Mouse (Mus musculus): ENCODE measurements at regions not wholly inside any gene's neighbourhood (a gene's known extent, or its start where the extent isn't known, plus 50 kb on each side); places are given as distances from the start of the nearest gene placed in this dataset.
A peak's percentile ranks its signal among the peaks of the same experiment; 100 is the strongest.

DNA sequence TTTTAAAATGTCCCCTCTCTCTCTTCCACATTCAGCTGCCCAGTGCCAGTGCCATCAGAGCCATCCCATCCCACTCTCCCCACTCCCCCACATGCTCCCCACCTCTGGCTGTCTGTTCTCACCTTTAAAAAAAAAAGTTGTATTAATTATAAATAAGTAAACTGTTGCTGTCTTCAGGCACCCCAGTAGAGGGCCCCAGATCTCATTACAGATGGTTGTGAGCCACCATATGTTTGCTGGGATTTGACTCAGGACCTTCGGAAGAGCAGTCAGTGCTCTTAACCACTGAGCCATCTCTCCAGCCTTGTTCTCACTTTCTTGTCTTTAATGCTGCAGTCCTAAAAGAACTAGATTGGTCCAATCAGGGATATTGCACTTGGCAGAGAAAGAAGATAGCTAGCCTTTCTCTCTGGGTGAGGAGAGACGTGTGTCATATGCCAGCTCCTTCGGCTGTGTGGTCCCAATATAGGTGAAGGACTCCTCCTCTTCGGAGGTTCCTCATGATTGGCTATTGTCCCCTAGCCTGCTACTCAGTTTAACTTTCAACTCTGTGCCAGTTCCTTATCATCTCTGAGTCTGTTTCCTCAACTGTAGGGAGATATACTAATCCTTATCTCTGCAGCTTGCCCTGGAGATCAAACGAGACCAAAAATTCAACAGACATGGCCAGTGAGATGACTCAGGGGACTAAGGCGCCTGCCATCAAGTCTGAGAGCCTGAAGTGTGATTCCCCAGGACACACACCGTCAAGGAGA lies 66.8 kb upstream of the Usp24 start:
- H3K9ac ChIP-seq (ENCODE audit: low read depth, low read length) = no peak overlapping the region
- H3K4me2 ChIP-seq (ENCODE audit: low read depth, low read length) = no peak overlapping the region
- no peak overlapping the region for H3K4me3 ChIP-seq (ENCODE audit: low read depth, low read length)
- ATAC-seq (ENCODE audit: low read depth) (no peak), DNase-seq (ENCODE audit: low spot score) (no peak)
- no peaks in the 10 kb centered on the region for H3K4me1 ChIP-seq (ENCODE audit: control insufficient read depth, insufficient read depth, low read length)
- no peak overlapping the region for H3K27ac ChIP-seq (replicated peaks; ENCODE audit: low read depth, low read length)
- no peaks in the 10 kb centered on the region for H3K9me3 ChIP-seq (ENCODE audit: control insufficient read depth, low read length)
- no peaks in the 10 kb centered on the region for H3K27me3 ChIP-seq (replicated peaks; ENCODE audit: control insufficient read depth, insufficient read depth, low read length)
- H3K36me3 ChIP-seq (ENCODE audit: control insufficient read depth, insufficient read depth, low read length) = no peaks in the 10 kb centered on the region
- WGBS = 82% methylated on average over 7 of the region's 7 CpGs

DNA sequence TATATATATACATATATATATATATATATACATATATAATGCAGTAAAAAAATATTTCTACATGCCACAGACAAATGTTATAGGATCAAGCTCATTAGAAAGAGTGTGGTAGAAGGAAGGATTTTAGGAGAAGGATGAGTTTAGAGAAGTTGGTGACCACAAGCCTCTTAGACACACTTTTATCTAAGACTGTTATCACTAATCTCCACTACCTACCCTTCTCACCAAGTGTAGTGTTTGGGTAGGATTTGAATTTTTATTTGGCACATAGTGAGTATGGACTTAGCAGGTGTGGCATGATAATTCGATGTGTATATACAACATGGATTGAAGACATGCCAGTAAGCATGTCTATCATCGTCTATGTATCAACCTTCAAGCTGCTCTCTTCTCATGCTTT lies 66.0 kb upstream of the Usp24 start:
- H3K9ac ChIP-seq (ENCODE audit: low read depth, low read length) = no peak overlapping the region
- no peak overlapping the region for H3K27ac ChIP-seq (replicated peaks; ENCODE audit: low read depth, low read length)
- DNase-seq (ENCODE audit: low spot score) (no peak), ATAC-seq (ENCODE audit: low read depth) (no peak)
- WGBS = 89% methylated on average over 2 of the region's 2 CpGs
- H3K36me3 ChIP-seq (ENCODE audit: control insufficient read depth, insufficient read depth, low read length) = no peaks in the 10 kb centered on the region
- no peak overlapping the region for H3K4me2 ChIP-seq (ENCODE audit: low read depth, low read length)
- H3K27me3 ChIP-seq (replicated peaks; ENCODE audit: control insufficient read depth, insufficient read depth, low read length) = no peaks in the 10 kb centered on the region
- no peaks in the 10 kb centered on the region for H3K9me3 ChIP-seq (ENCODE audit: control insufficient read depth, low read length)
- H3K4me3 ChIP-seq (ENCODE audit: low read depth, low read length) = no peak overlapping the region
- no peaks in the 10 kb centered on the region for H3K4me1 ChIP-seq (ENCODE audit: control insufficient read depth, insufficient read depth, low read length)

GRCm38 (mm10) chr4:106251430-106251829 lies 64.6 kb upstream of the Usp24 start:
- WGBS = 88% methylated on average over 1 of the region's 1 CpGs
- Histone ChIP-seq H3K9me3 (ENCODE audit: control insufficient read depth, low read length) (no peaks in the 10 kb centered on the region), H3K4me2 (ENCODE audit: low read depth, low read length) (no peak overlapping the region), H3K27me3 (replicated peaks; ENCODE audit: control insufficient read depth, insufficient read depth, low read length) (no peaks in the 10 kb centered on the region), H3K36me3 (ENCODE audit: control insufficient read depth, insufficient read depth, low read length) (no peaks in the 10 kb centered on the region), H3K27ac (replicated peaks; ENCODE audit: low read depth, low read length) (no peak overlapping the region), H3K4me3 (ENCODE audit: low read depth, low read length) (no peak overlapping the region), H3K4me1 (ENCODE audit: control insufficient read depth, insufficient read depth, low read length) (peaks cover 4% of the 10 kb centered on the region; the same call in 1 of the 2 replicates), H3K9ac (ENCODE audit: low read depth, low read length) (no peak overlapping the region)
- DNase-seq (ENCODE audit: low spot score) (no peak), ATAC-seq (ENCODE audit: low read depth) (no peak)

- Histone ChIP-seq H3K9me3 (ENCODE audit: control insufficient read depth, low read length) (no peaks in the 10 kb centered on the region), H3K27me3 (replicated peaks; ENCODE audit: control insufficient read depth, insufficient read depth, low read length) (no peaks in the 10 kb centered on the region), H3K4me3 (ENCODE audit: low read depth, low read length) (no peak overlapping the region), H3K36me3 (ENCODE audit: control insufficient read depth, insufficient read depth, low read length) (no peaks in the 10 kb centered on the region), H3K9ac (ENCODE audit: low read depth, low read length) (no peak overlapping the region), H3K4me1 (ENCODE audit: control insufficient read depth, insufficient read depth, low read length) (peaks cover 6% of the 10 kb centered on the region; the same call in 1 of the 2 replicates), H3K4me2 (ENCODE audit: low read depth, low read length) (no peak overlapping the region), H3K27ac (replicated peaks; ENCODE audit: low read depth, low read length) (no peak overlapping the region)
- ATAC-seq (ENCODE audit: low read depth) = no peak
- 90% methylated on average over 6 of the region's 6 CpGs for WGBS
- DNase-seq (ENCODE audit: low spot score) = no peak
Observed at GRCm38 (mm10) chr4:106252946-106253345, 63.1 kb upstream of the Usp24 start.

DNA sequence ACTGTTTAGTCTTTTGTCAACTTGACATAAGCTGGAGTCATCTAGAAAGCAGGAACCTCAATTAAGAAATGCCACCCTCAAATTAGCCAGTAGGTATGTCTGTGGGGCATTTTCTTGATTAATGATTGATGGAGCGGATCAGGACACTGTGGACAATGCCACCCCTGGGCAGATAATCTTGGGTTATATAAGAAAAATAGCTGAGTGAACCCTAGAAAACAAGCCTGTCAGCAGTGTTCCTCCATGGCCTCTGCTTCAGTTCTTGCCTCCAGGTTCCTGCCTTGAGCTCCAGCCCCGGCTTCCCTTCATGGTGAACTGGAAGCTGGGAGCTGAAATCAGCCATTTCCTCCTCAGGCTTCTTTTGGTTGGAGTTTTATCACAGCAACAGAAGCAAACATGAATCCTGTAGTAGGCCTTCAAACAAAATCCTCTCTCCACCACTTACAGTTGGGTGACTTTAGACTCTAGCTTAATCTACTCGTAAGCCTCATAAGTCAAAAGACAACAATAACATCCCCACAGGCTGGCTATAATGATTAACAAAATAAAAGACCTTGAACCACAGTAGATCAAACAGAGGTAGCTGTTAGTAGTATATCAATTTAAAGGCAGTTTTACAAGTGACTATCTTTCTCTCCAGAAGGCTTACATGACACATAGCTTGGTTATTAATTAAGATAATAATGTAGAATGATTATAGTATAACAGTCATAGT lies 61.1 kb upstream of the Usp24 start:
- no peak for DNase-seq (ENCODE audit: low spot score)
- H3K4me1 ChIP-seq (ENCODE audit: control insufficient read depth, insufficient read depth, low read length) = peaks cover 6% of the 10 kb centered on the region; the same call in 1 of the 2 replicates
- H3K27ac ChIP-seq (replicated peaks; ENCODE audit: low read depth, low read length) = no peak overlapping the region
- H3K9me3 ChIP-seq (ENCODE audit: control insufficient read depth, low read length) = no peaks in the 10 kb centered on the region
- no peak overlapping the region for H3K4me2 ChIP-seq (ENCODE audit: low read depth, low read length)
- no peak overlapping the region for H3K4me3 ChIP-seq (ENCODE audit: low read depth, low read length)
- no peak overlapping the region for H3K9ac ChIP-seq (ENCODE audit: low read depth, low read length)
- H3K36me3 ChIP-seq (ENCODE audit: control insufficient read depth, insufficient read depth, low read length) = no peaks in the 10 kb centered on the region
- no peak for ATAC-seq (ENCODE audit: low read depth)
- WGBS = 75% methylated on average over 3 of the region's 3 CpGs
- no peaks in the 10 kb centered on the region for H3K27me3 ChIP-seq (replicated peaks; ENCODE audit: control insufficient read depth, insufficient read depth, low read length)

- no peaks in the 10 kb centered on the region for H3K9me3 ChIP-seq (ENCODE audit: control insufficient read depth, low read length)
- no peak overlapping the region for H3K9ac ChIP-seq (ENCODE audit: low read depth, low read length)
- no peak overlapping the region for H3K4me3 ChIP-seq (ENCODE audit: low read depth, low read length)
- peaks cover 6% of the 10 kb centered on the region; the same call in 1 of the 2 replicates for H3K4me1 ChIP-seq (ENCODE audit: control insufficient read depth, insufficient read depth, low read length)
- no peaks in the 10 kb centered on the region for H3K27me3 ChIP-seq (replicated peaks; ENCODE audit: control insufficient read depth, insufficient read depth, low read length)
- H3K27ac ChIP-seq (replicated peaks; ENCODE audit: low read depth, low read length) = no peak overlapping the region
- DNase-seq (ENCODE audit: low spot score) = peak; percentile 36
- no peak for ATAC-seq (ENCODE audit: low read depth)
- no peaks in the 10 kb centered on the region for H3K36me3 ChIP-seq (ENCODE audit: control insufficient read depth, insufficient read depth, low read length)
- no peak overlapping the region for H3K4me2 ChIP-seq (ENCODE audit: low read depth, low read length)
Observed at GRCm38 (mm10) chr4:106255959-106256609, 59.9 kb upstream of the Usp24 start.

DNA sequence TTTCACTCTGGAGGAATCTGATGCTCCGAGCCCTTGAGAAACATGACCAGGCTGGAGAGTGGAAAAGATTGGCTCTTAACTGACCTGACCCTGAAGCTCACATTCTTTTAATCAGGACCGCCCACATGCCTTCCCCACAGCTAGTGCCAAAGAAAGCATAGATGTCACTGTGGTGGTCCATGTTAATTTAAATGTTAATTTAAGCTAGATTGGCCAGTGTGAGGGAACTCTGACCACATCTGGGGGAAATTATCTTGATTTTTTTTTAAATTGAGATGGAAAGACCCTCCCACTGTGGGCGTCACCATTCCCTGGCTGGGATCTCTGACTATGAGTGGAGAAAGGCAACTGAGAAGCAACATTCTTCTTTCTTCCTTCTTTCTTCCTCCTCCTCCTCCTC lies 54.6 kb upstream of the Usp24 start:
- Histone ChIP-seq H3K4me2 (ENCODE audit: low read depth, low read length) (no peak overlapping the region), H3K9me3 (ENCODE audit: control insufficient read depth, low read length) (no peaks in the 10 kb centered on the region), H3K4me1 (ENCODE audit: control insufficient read depth, insufficient read depth, low read length) (peaks cover 2% of the 10 kb centered on the region; the same call in 1 of the 2 replicates), H3K9ac (ENCODE audit: low read depth, low read length) (no peak overlapping the region), H3K4me3 (ENCODE audit: low read depth, low read length) (no peak overlapping the region), H3K27ac (replicated peaks; ENCODE audit: low read depth, low read length) (no peak overlapping the region), H3K36me3 (ENCODE audit: control insufficient read depth, insufficient read depth, low read length) (no peaks in the 10 kb centered on the region), H3K27me3 (replicated peaks; ENCODE audit: control insufficient read depth, insufficient read depth, low read length) (no peaks in the 10 kb centered on the region)
- DNase-seq (ENCODE audit: low spot score) (peak; percentile 47), ATAC-seq (ENCODE audit: low read depth) (no peak; the same call in 1 of the 2 replicates)
- 59% methylated on average over 3 of the region's 3 CpGs for whole genome bisulfite sequencing

DNA sequence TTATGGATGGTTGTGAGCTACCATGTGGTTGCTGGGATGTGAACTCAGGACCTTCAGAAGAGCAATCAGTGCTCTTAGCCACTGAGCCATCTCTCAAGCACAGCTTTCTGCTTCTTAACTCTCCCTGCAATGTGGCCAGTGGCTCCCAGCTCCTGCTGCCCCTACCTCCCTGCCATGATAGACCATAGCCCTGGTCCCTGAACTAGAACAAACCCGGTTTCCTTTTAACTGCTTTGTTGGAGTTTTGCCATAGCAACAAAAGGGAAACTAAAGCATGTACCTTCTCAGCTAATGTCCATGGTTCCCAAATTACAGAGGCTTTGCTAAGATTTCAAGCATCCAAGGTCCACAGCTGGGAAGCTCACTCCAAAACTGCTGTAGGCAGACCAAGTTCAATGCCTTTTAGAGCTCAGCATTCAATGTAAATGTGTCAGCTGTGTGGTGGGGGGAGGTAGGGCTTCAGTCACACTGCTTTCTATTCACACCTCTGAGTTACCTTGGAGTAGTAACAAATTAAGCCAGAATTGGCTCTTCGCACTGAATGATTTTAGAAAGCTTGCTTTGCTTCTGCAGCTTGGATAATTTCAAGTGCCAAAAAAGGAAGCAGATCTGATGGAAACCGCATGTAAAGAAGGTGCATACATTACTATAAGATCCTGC lies 54.0 kb upstream of the Usp24 start:
- Histone ChIP-seq H3K4me3 (ENCODE audit: low read depth, low read length) (no peak overlapping the region), H3K4me2 (ENCODE audit: low read depth, low read length) (no peak overlapping the region), H3K9me3 (ENCODE audit: control insufficient read depth, low read length) (no peaks in the 10 kb centered on the region), H3K4me1 (ENCODE audit: control insufficient read depth, insufficient read depth, low read length) (no peaks in the 10 kb centered on the region), H3K36me3 (ENCODE audit: control insufficient read depth, insufficient read depth, low read length) (no peaks in the 10 kb centered on the region), H3K27me3 (replicated peaks; ENCODE audit: control insufficient read depth, insufficient read depth, low read length) (no peaks in the 10 kb centered on the region), H3K27ac (replicated peaks; ENCODE audit: low read depth, low read length) (no peak overlapping the region), H3K9ac (ENCODE audit: low read depth, low read length) (no peak overlapping the region)
- peak; percentile 41 for DNase-seq (ENCODE audit: low spot score)
- ATAC-seq (ENCODE audit: low read depth) = no peak
- WGBS = 63% methylated on average over 3 of the region's 3 CpGs

Measured in embryonic facial prominence, embryonic 14.5 days (tissue).